Mouse (Mus musculus) monocyte, adult 59 days (primary cell): ENCODE measurements around the gene Pld3. TPM values are rescaled to one million over a fixed set of nuclear protein-coding genes. Genes with fewer than 3 reads are reported as not detected.

Experiments used
- total RNA-seq, 2 experiments: library from RNA; stranded (reverse); gene quantifications; one replicate each; pipeline ENCODE4 v1.2.4; 2023

Pld3 gene
- 100 to 1,000 TPM; 136 to 160 TPM for total RNA-seq

GRCm38 (mm10) chr7:27552931-27553513 lies at the start of gene Pld3, which contains the start of gene 2310022A10Rik:
TSS of gene Pld3 (minus strand) at chr7:27553218.
TSS of gene 2310022A10Rik (plus strand) at chr7:27553233.

DNA sequence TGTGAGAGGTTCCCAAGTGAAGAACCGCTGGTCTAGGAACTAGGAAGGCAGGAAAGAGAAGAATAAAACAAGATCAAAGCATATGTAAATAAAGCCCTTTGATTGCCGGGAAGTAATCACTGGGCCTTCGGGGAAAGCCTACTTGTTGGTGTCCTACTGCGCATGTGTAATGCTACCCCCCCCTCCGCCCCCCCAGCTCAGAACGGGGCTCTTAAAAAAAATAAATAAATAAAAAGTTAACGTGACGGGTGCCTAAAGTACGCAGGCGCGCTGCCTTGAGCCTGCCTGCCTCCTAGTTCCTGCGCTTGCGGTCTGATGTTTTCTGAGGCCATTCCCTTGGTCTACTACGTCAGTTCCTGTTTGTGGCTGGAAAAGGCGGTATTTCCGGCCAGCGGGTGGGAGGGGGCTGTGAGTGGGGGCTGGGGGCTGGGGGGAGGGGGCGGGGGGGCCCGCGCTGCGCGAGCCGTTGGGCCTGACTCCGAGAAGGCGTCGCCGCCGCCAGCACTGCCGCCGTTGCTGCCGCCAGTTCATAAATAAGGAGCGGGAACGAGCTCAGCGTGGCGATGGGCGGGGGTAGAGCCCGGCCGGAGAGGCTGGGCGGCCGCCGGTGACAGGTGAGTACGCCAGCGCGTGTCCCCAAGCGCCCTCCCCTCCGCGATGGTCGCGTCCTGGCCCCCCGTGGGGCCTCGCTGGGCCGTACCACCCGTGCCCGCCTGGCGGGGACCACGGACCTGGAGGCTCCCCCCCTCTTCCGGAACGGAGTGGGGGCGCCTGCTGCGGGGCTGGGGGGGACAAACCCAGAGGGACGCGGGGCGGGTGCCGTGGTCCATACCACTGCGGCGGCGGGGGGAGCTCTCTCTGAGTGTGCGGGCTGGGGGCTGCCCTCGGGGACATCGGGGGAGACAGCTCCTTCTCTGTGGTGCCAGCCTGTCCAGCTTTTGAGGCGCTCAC lies 38.5 kb upstream of the Pld3 start, which contains the start of gene Akt2:
Gene Akt2, plus strand, starts transcription at position 287 of the 951 bp plus-strand sequence.

GRCm38 (mm10) chr7:27522967-27523366 lies 30.1 kb downstream of the Pld3 start, which contains the start of gene Hipk4:
TSS of gene Hipk4 (plus strand) at chr7:27523267.

GRCm38 (mm10) chr7:27499036-27499435 lies 54.0 kb downstream of the Pld3 start, which contains the start of gene Prx:
TSS of gene Prx (plus strand) at chr7:27499324.

DNA sequence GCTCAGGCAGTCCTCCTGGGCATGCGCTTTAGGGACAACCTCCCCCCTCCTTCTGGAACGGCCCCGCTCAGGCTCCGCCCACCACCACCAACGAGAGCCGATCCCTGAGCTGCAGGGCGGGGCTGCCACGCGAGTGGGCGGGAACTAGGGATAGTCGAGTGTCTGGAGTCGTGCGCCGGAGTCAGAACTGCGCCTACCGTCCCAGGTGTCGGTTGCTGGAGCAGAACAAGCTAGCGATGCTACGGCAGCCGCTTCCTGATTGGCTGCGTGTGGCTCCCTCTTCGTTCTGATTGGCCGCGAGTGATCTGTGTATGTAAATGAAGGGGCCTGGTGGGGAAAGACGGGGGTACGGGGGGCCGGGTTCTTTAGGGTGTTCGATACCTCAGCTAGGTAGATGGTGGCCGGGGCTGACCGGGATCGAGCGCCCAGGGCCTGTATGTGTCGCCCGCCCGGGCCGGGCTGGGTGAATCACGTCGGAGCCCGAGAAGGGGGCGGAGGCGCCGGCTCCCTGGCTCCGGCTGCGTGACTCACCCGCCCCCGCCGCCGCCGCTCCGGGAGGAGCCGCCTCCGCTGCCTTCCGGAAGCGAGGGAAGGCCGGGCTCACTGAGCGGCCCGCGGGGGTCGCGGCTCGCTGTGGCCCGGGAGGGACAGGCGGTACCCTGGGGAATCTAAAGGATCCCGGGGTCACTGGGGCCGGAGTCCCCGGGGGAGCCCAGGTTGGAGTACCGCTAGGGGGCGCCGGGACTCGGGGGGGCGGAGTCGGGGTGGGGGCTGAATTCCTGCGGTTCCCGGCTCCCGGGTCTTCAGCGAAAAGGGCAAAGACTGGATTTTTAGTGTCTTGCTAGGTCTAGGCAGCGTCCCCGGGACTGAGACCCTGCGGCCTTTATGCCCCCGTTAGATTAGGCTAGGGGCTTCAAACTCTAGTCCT lies 66.0 kb downstream of the Pld3 start, which contains the start of gene Sertad1:
Gene Sertad1, plus strand, starts transcription at position 141 of the 928 bp plus-strand sequence.

Other genes starting within 250 kb of the Pld3 start
- gene Ltbp4, start 215.5 kb downstream of the Pld3 start, total RNA-seq, result 1 to 10 TPM; 1.6 to 1.9 TPM
- gene Shkbp1, start 197.2 kb downstream of the Pld3 start, total RNA-seq, result 10 to 100 TPM; 83.7 to 87.8 TPM
- 1 to 10 TPM; 2.3 to 4.4 TPM for gene Gm20479, start 195.8 kb downstream of the Pld3 start, total RNA-seq
- under 1 TPM in 1 of 2 experiments, not detected in 1; 0.18 TPM for gene Sptbn4, start 105.5 kb downstream of the Pld3 start, total RNA-seq
- gene Blvrb, start 105.2 kb downstream of the Pld3 start, total RNA-seq, result 100 to 1,000 TPM; 110 to 116 TPM
- 10 to 100 TPM; 26.3 to 27.2 TPM for gene Sertad3, start 79.5 kb downstream of the Pld3 start, total RNA-seq
- 10 to 100 TPM; 48.9 to 57.6 TPM for gene Sertad1, start 66.3 kb downstream of the Pld3 start, total RNA-seq
- under 1 TPM in 1 of 2 experiments, not detected in 1; 0.13 TPM for gene Prx, start 53.9 kb downstream of the Pld3 start, total RNA-seq
- not detected for gene Hipk4, start 30.0 kb downstream of the Pld3 start, total RNA-seq
- gene 2310022A10Rik, start within 50 bp of the Pld3 start, total RNA-seq, result 10 to 100 TPM; 28.0 to 29.4 TPM
- gene Akt2, start 38.3 kb upstream of the Pld3 start, total RNA-seq, result 10 to 100 TPM; 80.8 to 84.1 TPM
- not detected for gene Ttc9b, start 100.7 kb upstream of the Pld3 start, total RNA-seq
- 10 to 100 TPM; 11.2 to 12.2 TPM for gene Map3k10, start 121.4 kb upstream of the Pld3 start, total RNA-seq
- gene Zfp607b, start 136.1 kb upstream of the Pld3 start, total RNA-seq, result 1 to 10 TPM in 1 of 2 experiments, under 1 TPM in 1; 0.37 to 1.6 TPM
- 1 to 10 TPM; 4.6 to 5.6 TPM for gene Zfp60, start 178.2 kb upstream of the Pld3 start, total RNA-seq